Mouse (Mus musculus): ENCODE data around the gene Isl2. TPM values are rescaled to one million over a fixed set of nuclear protein-coding genes. Genes with fewer than 3 reads are reported as not detected.

The Isl2 gene
- polyA plus RNA-seq, 1 experiment from 2014 or later, result 62.5 TPM

GRCm38 (mm10) chr9:55554986-55555385, 16.5 kb downstream of the Isl2 start:
- no peak for ATAC-seq (ENCODE audit: low FRiP score, low read depth)
- H3K9me3 ChIP-seq, result no peaks in the 10 kb centered on the region
- H3K4me3 ChIP-seq, result no peak overlapping the region
- 82% methylated on average over 1 of the region's 1 CpGs for WGBS
- no peaks in the 10 kb centered on the region for H3K4me1 ChIP-seq
- H3K36me3 ChIP-seq, result no peaks in the 10 kb centered on the region
- H3K4me2 ChIP-seq (replicated peaks), result no peak overlapping the region
- H3K27ac ChIP-seq, result no peak overlapping the region
- peaks cover 7% of the 10 kb centered on the region for H3K27me3 ChIP-seq (replicated peaks)
- H3K9ac ChIP-seq, result no peak overlapping the region

GRCm38 (mm10) chr9:55560960-55561359, 22.5 kb downstream of the Isl2 start:
- 83% methylated on average over 1 of the region's 1 CpGs for WGBS
- no peak overlapping the region for H3K4me3 ChIP-seq
- no peak for ATAC-seq (ENCODE audit: low FRiP score, low read depth)

GRCm38 (mm10) chr9:55568466-55569159, 30.1 kb downstream of the Isl2 start:
- Histone ChIP-seq H3K4me2 (replicated peaks) (no peak overlapping the region), H3K36me3 (no peaks in the 10 kb centered on the region), H3K27ac (no peak overlapping the region), H3K27me3 (replicated peaks) (no peaks in the 10 kb centered on the region), H3K4me1 (no peaks in the 10 kb centered on the region), H3K9ac (no peak overlapping the region), H3K4me3 (no peak overlapping the region), H3K9me3 (no peaks in the 10 kb centered on the region)
- no peak for ATAC-seq (ENCODE audit: low FRiP score, low read depth)
- WGBS, result 73% methylated on average over 5 of the region's 5 CpGs

More at GRCm38 (mm10) chr9:55560960-55561359, 22.5 kb downstream of the Isl2 start:
- Histone ChIP-seq H3K4me1 (no peaks in the 10 kb centered on the region), H3K36me3 (no peaks in the 10 kb centered on the region), H3K4me2 (replicated peaks) (no peak overlapping the region), H3K9me3 (no peaks in the 10 kb centered on the region), H3K9ac (no peak overlapping the region), H3K27me3 (replicated peaks) (no peaks in the 10 kb centered on the region), H3K27ac (no peak overlapping the region)

GRCm38 (mm10) chr9:55571071-55571470, 32.6 kb downstream of the Isl2 start:
- no peak overlapping the region for H3K27ac ChIP-seq
- no peak overlapping the region for H3K4me2 ChIP-seq (replicated peaks)
- no peaks in the 10 kb centered on the region for H3K9me3 ChIP-seq
- H3K27me3 ChIP-seq (replicated peaks), result no peaks in the 10 kb centered on the region
- no peaks in the 10 kb centered on the region for H3K36me3 ChIP-seq
- 90% methylated on average over 1 of the region's 1 CpGs for WGBS
- ATAC-seq (ENCODE audit: low FRiP score, low read depth), result no peak
- no peak overlapping the region for H3K9ac ChIP-seq
- no peak overlapping the region for H3K4me3 ChIP-seq
- no peaks in the 10 kb centered on the region for H3K4me1 ChIP-seq

- no peak for ATAC-seq (ENCODE audit: low FRiP score, low read depth)
- Histone ChIP-seq H3K9me3 (no peaks in the 10 kb centered on the region), H3K9ac (no peak overlapping the region), H3K4me3 (no peak overlapping the region), H3K4me1 (no peaks in the 10 kb centered on the region), H3K27ac (no peak overlapping the region), H3K36me3 (no peaks in the 10 kb centered on the region), H3K4me2 (replicated peaks) (no peak overlapping the region), H3K27me3 (replicated peaks) (no peaks in the 10 kb centered on the region)
- 71% methylated on average over 1 of the region's 1 CpGs for WGBS
Measured at GRCm38 (mm10) chr9:55576571-55576970, 38.1 kb downstream of the Isl2 start.

- H3K4me1 ChIP-seq, result no peaks in the 10 kb centered on the region
Measured at GRCm38 (mm10) chr9:55581414-55581813, 42.9 kb downstream of the Isl2 start.

GRCm38 (mm10) chr9:55586141-55586540, 47.7 kb downstream of the Isl2 start:
- Histone ChIP-seq H3K36me3 (no peaks in the 10 kb centered on the region; the same call in 1 of the 2 replicates), H3K27me3 (replicated peaks) (no peaks in the 10 kb centered on the region), H3K27ac (no peak overlapping the region), H3K9me3 (no peaks in the 10 kb centered on the region), H3K9ac (no peak overlapping the region), H3K4me3 (no peak overlapping the region), H3K4me2 (replicated peaks) (no peak overlapping the region), H3K4me1 (no peaks in the 10 kb centered on the region)
- 98% methylated on average over 6 of the region's 6 CpGs for WGBS
- ATAC-seq (ENCODE audit: low FRiP score, low read depth), result no peak

More at GRCm38 (mm10) chr9:55581414-55581813, 42.9 kb downstream of the Isl2 start:
- no peak overlapping the region for H3K4me3 ChIP-seq
- WGBS, result 37% methylated on average over 3 of the region's 3 CpGs
- no peak overlapping the region for H3K4me2 ChIP-seq (replicated peaks)
- no peaks in the 10 kb centered on the region; the same call in 1 of the 2 replicates for H3K36me3 ChIP-seq
- no peak overlapping the region for H3K9ac ChIP-seq
- H3K27me3 ChIP-seq (replicated peaks), result no peaks in the 10 kb centered on the region
- H3K9me3 ChIP-seq, result no peaks in the 10 kb centered on the region
- H3K27ac ChIP-seq, result no peak overlapping the region
- ATAC-seq (ENCODE audit: low FRiP score, low read depth), result no peak

Other genes with a start within 250 kb of the Isl2 start
- 1.3 and 1.6 TPM in 2 replicates for gene Nrg4, start 211.8 kb upstream of the Isl2 start, polyA plus RNA-seq (2016; fragmentation: Nextera tagmentation; extraction: Ambion mirVana)
- 1.7 and 2.0 TPM in 2 replicates for gene Tmem266, start 211.8 kb upstream of the Isl2 start, polyA plus RNA-seq (2016; fragmentation: Nextera tagmentation; extraction: Ambion mirVana)
- gene Etfa, start 26.4 kb upstream of the Isl2 start, polyA plus RNA-seq (2016; fragmentation: Nextera tagmentation; extraction: Ambion mirVana), result 120 and 124 TPM in 2 replicates